Mouse (Mus musculus) left cerebral cortex, adult 8-10 months (tissue): Measurements from ENCODE around the gene 1700012B07Rik. TPM values are rescaled to one million over a fixed set of nuclear protein-coding genes. Genes with fewer than 3 reads are reported as not detected.

Experiments
- DNase-seq, 2 experiments: peaks; one replicate each; pipeline ENCODE4 v3.0.0; 2022; ENCODE audit warnings: low spot score in 2 of 2
- total RNA-seq, 4 experiments: library from RNA; stranded (reverse); gene quantifications; 2 replicates each; pipeline ENCODE4 v1.2.4; 2022

Gene 1700012B07Rik
- total RNA-seq, 4 experiments from 2014 or later = not detected

DNA sequence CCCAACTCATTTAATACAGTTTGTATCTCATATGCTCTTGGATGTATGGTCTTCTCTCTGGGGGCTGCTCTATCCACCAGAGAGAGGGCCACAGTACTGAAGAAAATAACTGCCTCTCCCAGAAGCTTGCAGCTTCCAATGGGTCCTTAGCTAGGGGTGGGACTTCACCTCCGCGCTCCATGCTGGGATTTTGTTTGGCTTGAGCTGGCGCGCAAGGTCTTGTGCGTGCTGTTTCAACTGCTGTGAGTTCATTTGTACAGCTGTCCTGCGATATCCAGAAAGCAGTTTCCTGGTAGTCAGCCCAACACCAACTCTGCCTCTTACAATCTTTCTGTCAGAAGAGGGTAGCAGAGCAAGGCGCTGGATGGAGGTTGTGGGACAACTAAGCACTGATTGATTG is 18.5 kb upstream of the 1700012B07Rik start:
- no peak for DNase-seq

GRCm38 (mm10) chr11:109845601-109846000 is 17.8 kb upstream of the 1700012B07Rik start:
- DNase-seq = no peak

DNA sequence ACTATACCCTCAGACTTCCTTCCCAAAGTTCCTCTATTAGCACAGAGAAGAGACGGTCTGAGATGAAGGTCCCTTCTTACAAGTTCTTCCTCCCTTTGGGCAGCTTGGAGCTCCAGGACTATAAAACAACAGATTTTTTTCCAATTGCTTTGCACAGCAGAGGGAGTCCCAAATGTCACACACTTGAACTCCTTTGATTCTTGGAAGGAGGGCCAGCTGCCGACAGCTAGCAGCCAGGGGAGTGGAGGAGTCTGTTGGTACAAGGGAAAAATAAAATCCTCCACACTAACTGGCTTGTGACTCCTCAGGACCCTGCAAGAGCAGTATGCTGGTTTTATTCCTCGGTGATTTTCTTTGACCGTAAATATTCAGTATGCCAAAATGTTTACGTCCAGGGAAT is 16.6 kb upstream of the 1700012B07Rik start:
- no peak for DNase-seq

GRCm38 (mm10) chr11:109830368-109830767 is 2.5 kb upstream of the 1700012B07Rik start:
- DNase-seq = no peak

GRCm38 (mm10) chr11:109822280-109822679 is 5.6 kb downstream of the 1700012B07Rik start:
- DNase-seq = no peak

DNA sequence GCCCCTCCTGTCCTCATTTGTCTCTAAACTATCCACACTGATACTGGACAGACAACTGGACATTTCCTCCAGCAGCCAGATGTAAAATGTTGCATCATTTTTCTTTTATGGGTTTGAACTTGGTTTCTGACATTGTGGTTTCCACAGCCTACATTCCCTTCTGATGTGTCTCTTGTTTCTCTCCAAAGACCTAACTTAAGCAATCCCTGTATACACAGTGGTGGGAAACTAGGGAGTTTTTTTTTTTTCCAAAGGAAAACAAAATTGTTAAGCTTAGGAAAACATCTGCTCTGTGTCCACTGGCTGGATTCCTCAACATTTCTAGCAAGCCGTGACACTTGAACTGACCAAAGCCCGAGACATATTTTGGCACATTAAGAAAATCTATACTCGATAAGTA is 10.4 kb downstream of the 1700012B07Rik start:
- DNase-seq = no peak

DNA sequence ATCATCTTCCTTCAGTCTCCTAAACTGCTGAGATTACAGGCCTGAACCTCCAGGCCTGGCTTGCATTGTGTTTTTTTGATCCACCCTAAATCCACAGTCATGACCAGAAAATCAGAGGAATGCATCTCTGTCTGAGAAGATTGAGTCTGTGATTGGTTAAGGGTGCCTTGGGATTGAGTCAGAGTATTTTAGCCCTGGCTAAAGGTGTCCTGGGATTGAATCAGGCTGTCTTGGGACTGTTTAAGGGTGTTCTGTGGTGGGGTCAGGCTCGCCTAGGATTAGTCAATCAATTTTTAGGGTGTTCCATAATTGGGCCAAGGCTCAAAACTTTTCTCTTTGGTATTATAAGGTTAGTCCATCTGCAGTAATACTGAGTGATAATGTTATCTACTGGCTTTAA is 10.9 kb downstream of the 1700012B07Rik start:
- no peak for DNase-seq

GRCm38 (mm10) chr11:109811721-109812120 is 16.1 kb downstream of the 1700012B07Rik start:
- no peak for DNase-seq

- DNase-seq = peak in 1 of 2 experiments; percentile 17
These were observed 18.5 kb downstream of the 1700012B07Rik start for GRCm38 (mm10) chr11:109809175-109809855.

GRCm38 (mm10) chr11:109801515-109801914 is 26.3 kb downstream of the 1700012B07Rik start:
- no peak for DNase-seq

DNA sequence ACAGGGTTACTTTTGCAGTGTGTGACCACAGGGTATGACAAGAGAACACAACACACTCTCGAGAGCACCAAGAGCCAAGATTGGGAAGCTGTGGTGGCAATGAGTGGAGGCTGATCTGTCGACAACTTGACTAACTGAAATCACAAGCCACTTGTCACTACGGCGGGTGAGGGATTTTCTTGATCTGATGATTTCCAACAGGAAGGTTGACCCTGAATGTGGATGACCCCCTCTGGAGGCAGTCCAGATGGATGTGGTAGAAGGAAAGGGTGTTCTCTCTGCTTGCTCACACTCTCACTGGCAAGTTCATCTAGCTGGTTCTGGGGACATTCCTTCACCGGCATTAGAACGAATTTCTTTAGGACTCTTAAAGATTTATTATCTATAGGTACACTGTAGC is 30.3 kb downstream of the 1700012B07Rik start:
- no peak for DNase-seq

DNA sequence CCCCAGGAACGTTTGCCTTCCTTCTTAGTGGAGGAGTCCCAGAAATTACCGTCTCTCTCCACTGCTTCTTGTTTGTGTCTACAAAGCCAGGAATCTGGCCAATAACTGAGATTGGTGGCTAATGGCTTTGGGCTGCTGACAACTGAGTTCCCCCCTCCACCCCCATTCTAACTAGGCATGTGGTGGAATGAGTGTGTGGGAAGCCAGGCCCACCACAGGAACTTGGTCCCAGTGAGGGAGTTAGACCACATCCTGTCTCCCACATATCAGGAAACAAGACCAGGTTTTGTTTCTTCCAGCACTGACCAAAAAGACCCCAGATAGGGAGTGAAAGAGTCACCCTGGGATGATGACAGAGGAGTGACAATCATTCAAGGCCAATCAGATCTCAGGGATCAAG is 32.3 kb downstream of the 1700012B07Rik start:
- DNase-seq = no peak

- DNase-seq = no peak
These were observed 34.3 kb downstream of the 1700012B07Rik start for GRCm38 (mm10) chr11:109793578-109793977.

GRCm38 (mm10) chr11:109792401-109792997 is 35.3 kb downstream of the 1700012B07Rik start:
- DNase-seq = no peak

DNA sequence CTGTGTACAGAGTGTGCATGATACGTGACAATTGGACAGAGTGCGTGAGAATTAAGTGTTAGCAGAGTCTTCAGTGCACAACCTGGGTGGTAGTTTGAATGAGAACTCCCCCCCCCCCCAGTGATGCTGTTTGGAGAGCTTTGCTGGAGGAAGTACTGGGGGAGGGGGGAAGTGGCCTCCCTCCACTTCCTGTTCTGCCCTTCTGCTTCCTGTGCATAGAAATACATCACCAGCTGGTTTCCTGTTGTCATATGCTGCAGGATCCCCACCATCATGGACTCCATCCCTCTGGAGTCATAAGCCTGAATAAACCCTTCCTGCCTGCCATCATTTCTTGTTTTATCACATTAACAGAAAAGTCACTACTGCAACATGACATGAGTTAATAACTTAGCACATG is 35.9 kb downstream of the 1700012B07Rik start:
- no peak for DNase-seq

- DNase-seq = no peak
These were observed 37.6 kb downstream of the 1700012B07Rik start for GRCm38 (mm10) chr11:109790221-109790620.

GRCm38 (mm10) chr11:109785392-109785791 is 42.5 kb downstream of the 1700012B07Rik start:
- no peak for DNase-seq

- DNase-seq = no peak
These were observed 56.5 kb downstream of the 1700012B07Rik start for GRCm38 (mm10) chr11:109771381-109771780.

DNA sequence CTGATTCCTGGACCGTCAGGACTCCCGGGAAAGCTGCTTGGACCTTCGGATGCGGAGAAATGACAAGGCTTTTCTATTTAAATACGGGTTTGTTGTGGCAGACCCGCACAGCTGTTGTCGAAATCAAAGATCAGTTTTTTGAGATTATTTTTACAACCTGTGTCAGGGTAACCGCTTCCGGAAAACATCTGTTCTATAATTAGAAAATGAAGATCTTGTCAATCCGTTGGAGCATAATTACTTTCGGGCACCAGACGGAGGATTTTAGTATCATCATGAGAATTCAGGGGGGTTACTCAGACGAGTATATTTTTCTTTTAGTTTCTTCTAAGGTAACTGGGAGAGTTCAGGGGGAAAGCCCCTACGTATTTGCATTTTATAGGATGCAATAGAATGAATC is 57.7 kb downstream of the 1700012B07Rik start:
- no peak for DNase-seq

- no peak for DNase-seq
These were observed 58.8 kb downstream of the 1700012B07Rik start for GRCm38 (mm10) chr11:109769091-109769490.

GRCm38 (mm10) chr11:109760063-109760462 is 67.8 kb downstream of the 1700012B07Rik start:
- DNase-seq = no peak

DNA sequence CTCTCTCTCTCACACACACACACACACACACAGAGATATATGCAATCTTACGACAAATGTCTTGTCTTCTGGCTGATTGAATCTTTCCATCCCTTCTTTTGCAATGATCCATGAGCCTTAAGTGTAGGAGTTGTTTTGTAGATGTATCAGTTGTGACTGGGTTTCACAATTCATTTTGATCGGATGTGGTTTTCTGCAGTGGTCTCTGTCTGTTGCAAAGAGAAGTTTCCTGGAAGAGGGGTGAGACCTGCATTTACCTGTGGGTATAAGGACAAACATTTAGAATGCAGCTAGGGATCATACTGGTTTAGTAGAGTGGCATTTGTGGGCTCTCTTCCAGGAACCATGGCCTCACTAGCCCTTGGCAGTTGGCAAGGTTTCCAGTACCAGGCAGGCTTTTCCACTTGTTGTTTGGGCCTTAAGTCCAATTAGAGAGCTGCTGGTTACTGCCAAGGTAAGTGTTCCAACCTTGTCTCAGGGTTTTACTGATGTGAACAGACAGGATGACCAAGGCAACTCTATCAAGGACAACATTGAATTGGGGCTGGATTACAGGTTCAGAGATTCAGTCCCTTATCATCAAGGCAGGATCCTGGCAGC is 69.1 kb downstream of the 1700012B07Rik start:
- no peak for DNase-seq

DNA sequence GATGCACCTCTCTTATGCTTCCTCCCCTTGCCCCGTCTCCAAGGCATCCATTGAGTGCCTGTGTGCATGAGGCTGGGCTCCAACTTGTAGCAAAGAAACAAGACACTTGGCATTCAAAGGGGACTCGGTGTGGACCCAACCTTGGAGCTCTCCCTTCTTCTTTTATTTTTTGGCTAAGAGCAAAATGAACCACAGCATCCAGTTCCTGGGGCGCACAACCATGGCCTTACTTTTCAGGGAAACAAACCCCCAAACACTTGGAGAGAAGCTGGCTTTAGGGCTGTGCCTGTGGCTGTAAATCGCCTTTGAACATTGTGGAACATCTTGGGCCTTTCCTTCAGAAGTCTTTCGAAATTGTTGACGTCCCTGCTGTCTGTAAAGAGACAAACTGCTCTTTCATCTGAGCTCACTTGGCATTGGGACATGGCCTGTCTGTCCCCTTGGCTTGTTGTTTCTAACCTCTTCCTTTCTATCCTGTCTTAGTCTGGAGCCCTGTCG is 73.7 kb downstream of the 1700012B07Rik start:
- DNase-seq = peak in 1 of 2 experiments; percentile 57
